Mouse (Mus musculus): ENCODE data around the gene Atp6v1b1. TPM values are rescaled to one million over a fixed set of nuclear protein-coding genes. Genes with fewer than 3 reads are reported as not detected.

Gene Atp6v1b1
- not detected in 2 replicates for polyA plus RNA-seq (2011; ENCODE audit: insufficient read length, low read depth, missing spikeins)

GRCm38 (mm10) chr6:83742761-83743160, at the start of gene Atp6v1b1:
Gene Atp6v1b1 (plus strand): TSS chr6:83742990.
- no peak within 1 kb of the TSS for H3K27ac ChIP-seq (ENCODE audit: insufficient read depth, low read length)
- no peaks in the 10 kb centered on the region; the same call in 1 of the 2 replicates for H3K4me1 ChIP-seq (ENCODE audit: control insufficient read depth, insufficient read depth, low read length)
- no peak for TF ChIP-seq POLR2A (IDR thresholded peaks at IDR 0.05; ENCODE audit: low read depth, low read length)
- no peak for TF ChIP-seq CTCF (IDR thresholded peaks at IDR 0.05; ENCODE audit: borderline replicate concordance, insufficient read depth, low read length)
- no peak within 1 kb of the TSS for H3K4me3 ChIP-seq (ENCODE audit: insufficient read depth, low read length)

GRCm38 (mm10) chr6:83693835-83694234, 49.0 kb upstream of the Atp6v1b1 start:
- Histone ChIP-seq H3K4me1 (ENCODE audit: control insufficient read depth, insufficient read depth, low read length) (no peaks in the 10 kb centered on the region), H3K4me3 (ENCODE audit: insufficient read depth, low read length) (no peak overlapping the region), H3K27ac (ENCODE audit: insufficient read depth, low read length) (no peak overlapping the region)
- TF ChIP-seq POLR2A (IDR thresholded peaks at IDR 0.05; ENCODE audit: low read depth, low read length), result no peak
- peak; percentile 49 for TF ChIP-seq CTCF (IDR thresholded peaks at IDR 0.05; ENCODE audit: borderline replicate concordance, insufficient read depth, low read length)

- Histone ChIP-seq H3K4me1 (ENCODE audit: control insufficient read depth, insufficient read depth, low read length) (no peaks in the 10 kb centered on the region), H3K27ac (ENCODE audit: insufficient read depth, low read length) (no peak overlapping the region), H3K4me3 (ENCODE audit: insufficient read depth, low read length) (no peak overlapping the region)
- no peak for TF ChIP-seq POLR2A (IDR thresholded peaks at IDR 0.05; ENCODE audit: low read depth, low read length)
Measured at GRCm38 (mm10) chr6:83695731-83696130, 47.1 kb upstream of the Atp6v1b1 start.

- Histone ChIP-seq H3K4me3 (ENCODE audit: insufficient read depth, low read length) (no peak overlapping the region), H3K27ac (ENCODE audit: insufficient read depth, low read length) (no peak overlapping the region), H3K4me1 (ENCODE audit: control insufficient read depth, insufficient read depth, low read length) (no peaks in the 10 kb centered on the region)
- TF ChIP-seq CTCF (IDR thresholded peaks at IDR 0.05; ENCODE audit: borderline replicate concordance, insufficient read depth, low read length) (no peak), POLR2A (IDR thresholded peaks at IDR 0.05; ENCODE audit: low read depth, low read length) (no peak)
Measured at GRCm38 (mm10) chr6:83696684-83697083, 46.1 kb upstream of the Atp6v1b1 start.

- Histone ChIP-seq H3K27ac (ENCODE audit: insufficient read depth, low read length) (no peak overlapping the region), H3K4me3 (ENCODE audit: insufficient read depth, low read length) (no peak overlapping the region), H3K4me1 (ENCODE audit: control insufficient read depth, insufficient read depth, low read length) (no peaks in the 10 kb centered on the region)
- TF ChIP-seq CTCF (IDR thresholded peaks at IDR 0.05; ENCODE audit: borderline replicate concordance, insufficient read depth, low read length), result no peak
- no peak for TF ChIP-seq POLR2A (IDR thresholded peaks at IDR 0.05; ENCODE audit: low read depth, low read length)
Measured at GRCm38 (mm10) chr6:83697932-83698331, 44.9 kb upstream of the Atp6v1b1 start.

GRCm38 (mm10) chr6:83699971-83700370, 42.8 kb upstream of the Atp6v1b1 start:
- no peak overlapping the region for H3K4me3 ChIP-seq (ENCODE audit: insufficient read depth, low read length)
- H3K27ac ChIP-seq (ENCODE audit: insufficient read depth, low read length), result no peak overlapping the region
- no peak for TF ChIP-seq POLR2A (IDR thresholded peaks at IDR 0.05; ENCODE audit: low read depth, low read length)
- TF ChIP-seq CTCF (IDR thresholded peaks at IDR 0.05; ENCODE audit: borderline replicate concordance, insufficient read depth, low read length), result no peak
- no peaks in the 10 kb centered on the region for H3K4me1 ChIP-seq (ENCODE audit: control insufficient read depth, insufficient read depth, low read length)

- TF ChIP-seq CTCF (IDR thresholded peaks at IDR 0.05; ENCODE audit: borderline replicate concordance, insufficient read depth, low read length), result no peak
- TF ChIP-seq POLR2A (IDR thresholded peaks at IDR 0.05; ENCODE audit: low read depth, low read length), result no peak
- Histone ChIP-seq H3K4me3 (ENCODE audit: insufficient read depth, low read length) (no peak overlapping the region), H3K4me1 (ENCODE audit: control insufficient read depth, insufficient read depth, low read length) (no peaks in the 10 kb centered on the region), H3K27ac (ENCODE audit: insufficient read depth, low read length) (no peak overlapping the region)
Measured at GRCm38 (mm10) chr6:83701001-83701400, 41.8 kb upstream of the Atp6v1b1 start.

- Histone ChIP-seq H3K27ac (ENCODE audit: insufficient read depth, low read length) (no peak overlapping the region), H3K4me1 (ENCODE audit: control insufficient read depth, insufficient read depth, low read length) (no peaks in the 10 kb centered on the region), H3K4me3 (ENCODE audit: insufficient read depth, low read length) (no peak overlapping the region)
- no peak for TF ChIP-seq CTCF (IDR thresholded peaks at IDR 0.05; ENCODE audit: borderline replicate concordance, insufficient read depth, low read length)
- no peak for TF ChIP-seq POLR2A (IDR thresholded peaks at IDR 0.05; ENCODE audit: low read depth, low read length)
Measured at GRCm38 (mm10) chr6:83702146-83702999, 40.4 kb upstream of the Atp6v1b1 start.

GRCm38 (mm10) chr6:83703000-83703721, 39.6 kb upstream of the Atp6v1b1 start:
- Histone ChIP-seq H3K4me1 (ENCODE audit: control insufficient read depth, insufficient read depth, low read length) (no peaks in the 10 kb centered on the region), H3K27ac (ENCODE audit: insufficient read depth, low read length) (no peak overlapping the region), H3K4me3 (ENCODE audit: insufficient read depth, low read length) (no peak overlapping the region)
- no peak for TF ChIP-seq POLR2A (IDR thresholded peaks at IDR 0.05; ENCODE audit: low read depth, low read length)
- TF ChIP-seq CTCF (IDR thresholded peaks at IDR 0.05; ENCODE audit: borderline replicate concordance, insufficient read depth, low read length), result no peak

GRCm38 (mm10) chr6:83703722-83704078, 39.1 kb upstream of the Atp6v1b1 start:
- no peak overlapping the region for H3K4me3 ChIP-seq (ENCODE audit: insufficient read depth, low read length)
- no peak overlapping the region for H3K27ac ChIP-seq (ENCODE audit: insufficient read depth, low read length)
- no peaks in the 10 kb centered on the region for H3K4me1 ChIP-seq (ENCODE audit: control insufficient read depth, insufficient read depth, low read length)
- TF ChIP-seq POLR2A (IDR thresholded peaks at IDR 0.05; ENCODE audit: low read depth, low read length) (no peak), CTCF (IDR thresholded peaks at IDR 0.05; ENCODE audit: borderline replicate concordance, insufficient read depth, low read length) (no peak)
